Mouse (Mus musculus): Measurements from ENCODE around the gene Gm10401. TPM values are rescaled to one million over a fixed set of nuclear protein-coding genes. Genes with fewer than 3 reads are reported as not detected.

Gm10401 gene
- polyA plus RNA-seq, 1 experiment from 2014 or later: 26.4 TPM

- DNase-seq (ENCODE audit: low spot score): no peak
Measured at GRCm38 (mm10) chr5:115071096-115071901, 26.8 kb downstream of the Gm10401 start.

GRCm38 (mm10) chr5:115070457-115070856 lies 27.6 kb downstream of the Gm10401 start:
- DNase-seq (ENCODE audit: low spot score): no peak

GRCm38 (mm10) chr5:115069611-115070010 lies 28.5 kb downstream of the Gm10401 start:
- no peak for DNase-seq (ENCODE audit: low spot score)

GRCm38 (mm10) chr5:115068671-115069421 lies 29.2 kb downstream of the Gm10401 start:
- no peak for DNase-seq (ENCODE audit: low spot score)

GRCm38 (mm10) chr5:115066245-115066644 lies 31.9 kb downstream of the Gm10401 start:
- DNase-seq (ENCODE audit: low spot score): no peak

- no peak for DNase-seq (ENCODE audit: low spot score)
Measured at GRCm38 (mm10) chr5:115063391-115063790, 34.7 kb downstream of the Gm10401 start.

GRCm38 (mm10) chr5:115062566-115062965 lies 35.5 kb downstream of the Gm10401 start:
- no peak for DNase-seq (ENCODE audit: low spot score)

- DNase-seq (ENCODE audit: low spot score): no peak
Measured at GRCm38 (mm10) chr5:115060977-115061376, 37.1 kb downstream of the Gm10401 start.

GRCm38 (mm10) chr5:115060067-115060695 lies 37.9 kb downstream of the Gm10401 start:
- no peak for DNase-seq (ENCODE audit: low spot score)

- no peak for DNase-seq (ENCODE audit: low spot score)
Measured at GRCm38 (mm10) chr5:115058584-115059297, 39.4 kb downstream of the Gm10401 start.

- no peak for DNase-seq (ENCODE audit: low spot score)
Measured at GRCm38 (mm10) chr5:115057153-115057552, 40.9 kb downstream of the Gm10401 start.

- no peak for DNase-seq (ENCODE audit: low spot score)
Measured at GRCm38 (mm10) chr5:115055418-115055817, 42.7 kb downstream of the Gm10401 start.

GRCm38 (mm10) chr5:115053791-115054396 lies 44.2 kb downstream of the Gm10401 start:
- DNase-seq (ENCODE audit: low spot score): peak; percentile 31

GRCm38 (mm10) chr5:115052546-115052945 lies 45.5 kb downstream of the Gm10401 start:
- DNase-seq (ENCODE audit: low spot score): no peak

GRCm38 (mm10) chr5:115050776-115051175 lies 47.3 kb downstream of the Gm10401 start:
- DNase-seq (ENCODE audit: low spot score): no peak

GRCm38 (mm10) chr5:115049692-115050091 lies 48.4 kb downstream of the Gm10401 start:
- DNase-seq (ENCODE audit: low spot score): no peak

Other genes with a start within 250 kb of the Gm10401 start
- not detected in 2 replicates for gene 4930519G04Rik, start 244.6 kb downstream of the Gm10401 start, polyA plus RNA-seq (2015; fragmentation: Nextera tagmentation; extraction: Ambion mirVana)
- not detected in 2 replicates for gene Gm9936, start 239.6 kb downstream of the Gm10401 start, polyA plus RNA-seq (2015; fragmentation: Nextera tagmentation; extraction: Ambion mirVana)
- 77.9 and 95.8 TPM in 2 replicates for gene Oasl2, start 201.4 kb downstream of the Gm10401 start, polyA plus RNA-seq (2015; fragmentation: Nextera tagmentation; extraction: Ambion mirVana)
- gene Oasl1, start 175.1 kb downstream of the Gm10401 start, polyA plus RNA-seq (2015; fragmentation: Nextera tagmentation; extraction: Ambion mirVana): 5.0 and 6.3 TPM in 2 replicates
- gene 2210016L21Rik, start 156.1 kb downstream of the Gm10401 start, polyA plus RNA-seq (2015; fragmentation: Nextera tagmentation; extraction: Ambion mirVana): 58.5 and 69.2 TPM in 2 replicates
- gene Hnf1a, start 127.2 kb downstream of the Gm10401 start, polyA plus RNA-seq (2015; fragmentation: Nextera tagmentation; extraction: Ambion mirVana): 1.3 and 1.6 TPM in 2 replicates
- gene Sppl3, start 87.2 kb downstream of the Gm10401 start, polyA plus RNA-seq (2015; fragmentation: Nextera tagmentation; extraction: Ambion mirVana): 15.2 and 22.3 TPM in 2 replicates
- 51.6 and 58.6 TPM in 2 replicates for gene Acads, start 21.1 kb upstream of the Gm10401 start, polyA plus RNA-seq (2015; fragmentation: Nextera tagmentation; extraction: Ambion mirVana)
- 25.0 and 27.5 TPM in 2 replicates for gene Unc119b, start 36.7 kb upstream of the Gm10401 start, polyA plus RNA-seq (2015; fragmentation: Nextera tagmentation; extraction: Ambion mirVana)
- 25.2 and 26.9 TPM in 2 replicates for gene Mlec, start 59.9 kb upstream of the Gm10401 start, polyA plus RNA-seq (2015; fragmentation: Nextera tagmentation; extraction: Ambion mirVana)
- 0.99 and 1.4 TPM in 2 replicates for gene Cabp1, start 96.1 kb upstream of the Gm10401 start, polyA plus RNA-seq (2015; fragmentation: Nextera tagmentation; extraction: Ambion mirVana)
- gene Pop5, start 137.5 kb upstream of the Gm10401 start, polyA plus RNA-seq (2015; fragmentation: Nextera tagmentation; extraction: Ambion mirVana): 229 and 231 TPM in 2 replicates
- 88.3 and 98.7 TPM in 2 replicates for gene Rnf10, start 174.6 kb upstream of the Gm10401 start, polyA plus RNA-seq (2015; fragmentation: Nextera tagmentation; extraction: Ambion mirVana)
- 38.5 TPM in 2 replicates for gene Coq5, start 181.4 kb upstream of the Gm10401 start, polyA plus RNA-seq (2015; fragmentation: Nextera tagmentation; extraction: Ambion mirVana)
- 1,203 and 1,571 TPM in 2 replicates for gene Dynll1, start 202.7 kb upstream of the Gm10401 start, polyA plus RNA-seq (2015; fragmentation: Nextera tagmentation; extraction: Ambion mirVana)
- gene Srsf9, start 228.9 kb upstream of the Gm10401 start, polyA plus RNA-seq (2015; fragmentation: Nextera tagmentation; extraction: Ambion mirVana): 236 and 257 TPM in 2 replicates
- 11.6 and 12.5 TPM in 2 replicates for gene Gatc, start 242.9 kb upstream of the Gm10401 start, polyA plus RNA-seq (2015; fragmentation: Nextera tagmentation; extraction: Ambion mirVana)
- gene Triap1, start 242.9 kb upstream of the Gm10401 start, polyA plus RNA-seq (2015; fragmentation: Nextera tagmentation; extraction: Ambion mirVana): 64.6 and 65.2 TPM in 2 replicates